Mouse (Mus musculus) left cerebral cortex, postnatal 10 days (tissue): ENCODE data around the gene Exoc6. TPM values are rescaled to one million over a fixed set of nuclear protein-coding genes. Genes with fewer than 3 reads are reported as not detected.

Experiments
- DNase-seq, 2 experiments: peaks; one replicate each; pipeline ENCODE4 v3.0.0; 2021 to 2022; ENCODE audit warnings: low spot score in 2 of 2, mixed read lengths in 1 of 2; ENCODE audit errors: extremely low spot score in 1 of 2
- intact Hi-C: fragments of 180-260 bp; cut with DNase I; formaldehyde crosslinking; loops from one replicate; pipeline ENCODE4 v1.15.1; 2025
- total RNA-seq, 2 experiments: library from RNA; stranded (reverse); gene quantifications; 2 replicates each; pipeline ENCODE4 v1.2.3; 2021

Exoc6 gene
- total RNA-seq, 2 experiments from 2014 or later, result 52.9 to 53.6 TPM

- intact Hi-C loops, result loop anchor here (10.0 kb wide), 1 partner anchor 374 kb away; no protein-coding TSS in a partner anchor
- no peak for DNase-seq
These were observed 11.1 kb downstream of the Exoc6 start for GRCm38 (mm10) chr19:37561106-37561892.

- DNase-seq, result no peak
- intact Hi-C loops, result loop anchor here (10.0 kb wide), 1 partner anchor 371 kb away; no protein-coding TSS in a partner anchor
These were observed 13.5 kb downstream of the Exoc6 start for GRCm38 (mm10) chr19:37563763-37564162.

- DNase-seq, result no peak
- intact Hi-C loops, result loop anchor here (10.0 kb wide), 1 partner anchor 369 kb away; no protein-coding TSS in a partner anchor
These were observed 15.6 kb downstream of the Exoc6 start for GRCm38 (mm10) chr19:37565806-37566205.

- intact Hi-C loops, result loop anchor here (10.0 kb wide), 1 partner anchor 366 kb away; no protein-coding TSS in a partner anchor
- no peak for DNase-seq
These were observed 19.1 kb downstream of the Exoc6 start for GRCm38 (mm10) chr19:37569186-37569754.

GRCm38 (mm10) chr19:37570966-37571718 is 20.9 kb downstream of the Exoc6 start:
- intact Hi-C loops, result no loop called here
- no peak for DNase-seq

GRCm38 (mm10) chr19:37574802-37575201 is 24.6 kb downstream of the Exoc6 start:
- intact Hi-C loops, result no loop called here
- DNase-seq, result no peak

- DNase-seq, result no peak
- intact Hi-C loops, result no loop called here
These were observed 29.4 kb downstream of the Exoc6 start for GRCm38 (mm10) chr19:37579607-37580006.

GRCm38 (mm10) chr19:37580438-37580837 is 30.2 kb downstream of the Exoc6 start:
- intact Hi-C loops, result no loop called here
- no peak for DNase-seq

GRCm38 (mm10) chr19:37585210-37585609 is 35.0 kb downstream of the Exoc6 start:
- DNase-seq, result no peak
- intact Hi-C loops, result no loop called here

GRCm38 (mm10) chr19:37585684-37586083 is 35.5 kb downstream of the Exoc6 start:
- intact Hi-C loops, result no loop called here
- DNase-seq, result no peak

GRCm38 (mm10) chr19:37590544-37590943 is 40.3 kb downstream of the Exoc6 start:
- intact Hi-C loops, result no loop called here
- no peak for DNase-seq

- peak in 1 of 2 experiments; percentile 16 for DNase-seq
- intact Hi-C loops, result loop anchor here (5.0 kb wide), 1 partner anchor 335 kb away; no protein-coding TSS in a partner anchor
These were observed 52.0 kb downstream of the Exoc6 start for GRCm38 (mm10) chr19:37601968-37602848.

- intact Hi-C loops, result no loop called here
- no peak for DNase-seq
These were observed 59.8 kb downstream of the Exoc6 start for GRCm38 (mm10) chr19:37609991-37610390.

- DNase-seq, result no peak
- intact Hi-C loops, result no loop called here
These were observed 62.7 kb downstream of the Exoc6 start for GRCm38 (mm10) chr19:37612893-37613292.

- no peak for DNase-seq
- intact Hi-C loops, result no loop called here
These were observed 64.9 kb downstream of the Exoc6 start for GRCm38 (mm10) chr19:37615039-37615630.

GRCm38 (mm10) chr19:37647994-37648393 is 97.8 kb downstream of the Exoc6 start:
- intact Hi-C loops, result no loop called here
- DNase-seq, result no peak

- intact Hi-C loops, result no loop called here
- peak in 1 of 2 experiments; percentile 14 for DNase-seq
These were observed 100.3 kb downstream of the Exoc6 start for GRCm38 (mm10) chr19:37650526-37650925.

- no peak for DNase-seq
- intact Hi-C loops, result no loop called here
These were observed 103.8 kb downstream of the Exoc6 start for GRCm38 (mm10) chr19:37654012-37654411.
